Mouse (Mus musculus) liver, embryonic 13.5 days (tissue): ENCODE results near the gene Pigz. TPM values are rescaled to one million over a fixed set of nuclear protein-coding genes. Genes with fewer than 3 reads are reported as not detected.

Experiments used
- microRNA-seq: library from miRNA; unstranded; fragments of <30 nt; microRNA quantifications from one replicate; pipeline ENCODE4, GENCODE M21; 2016
- polyA plus RNA-seq: library from polyadenylated mRNA; unstranded; fragments of >200 nt; fragmentation: Nextera tagmentation; extraction: Ambion mirVana; gene quantifications from 2 replicates; pipeline ENCODE4 v1.2.1, GENCODE M21; 2015

Pigz gene
- polyA plus RNA-seq, 1 experiment from 2014 or later = 0.38 TPM

Small RNA genes lying within 50 kb of the gene (microRNA-seq; reads per million reads assigned to microRNA genes)
- gene Gm26269 = not detected

Other genes starting within 250 kb of the Pigz start
- 0.07 and 0.10 TPM in 2 replicates for gene Meltf, start 55.0 kb upstream of the Pigz start, polyA plus RNA-seq
- gene 0610012G03Rik, start 14.6 kb downstream of the Pigz start, polyA plus RNA-seq = 42.6 and 49.1 TPM in 2 replicates
- gene Ncbp2, start 14.7 kb downstream of the Pigz start, polyA plus RNA-seq = 39.6 and 48.3 TPM in 2 replicates
- gene Senp5, start 69.4 kb downstream of the Pigz start, polyA plus RNA-seq = 6.4 and 7.9 TPM in 2 replicates
- 10.7 and 14.6 TPM in 2 replicates for gene Pak2, start 145.5 kb downstream of the Pigz start, polyA plus RNA-seq
- gene Pigx, start 165.9 kb downstream of the Pigz start, polyA plus RNA-seq = 29.2 and 29.5 TPM in 2 replicates
- gene Cep19, start 165.9 kb downstream of the Pigz start, polyA plus RNA-seq = 6.2 and 8.0 TPM in 2 replicates
- 22.6 and 23.9 TPM in 2 replicates for gene Nrros, start 231.7 kb downstream of the Pigz start, polyA plus RNA-seq
- gene Bex6, start 246.0 kb downstream of the Pigz start, polyA plus RNA-seq = 1.3 and 1.5 TPM in 2 replicates